Mouse (Mus musculus) CH12.LX (cell line): ENCODE results near the gene Nipal4.

Source experiments
- CHD2 ChIP-seq: IDR thresholded peaks from 2 replicates; pipeline ENCODE4 v1.6.1; 2011; ENCODE audit warnings: low read length, improper control_type of control experiment
- CTCF ChIP-seq, 2 experiments: IDR thresholded peaks in 1 of 2; conservative IDR thresholded peaks in 1 of 2; 2 replicates each; pipeline ENCODE4 v1.5.1; 2011 to 2012; ENCODE audit warnings: low read depth in 2 of 2, low read length in 2 of 2, improper control_type of control experiment in 1 of 2, inconsistent platforms in 1 of 2, mild to moderate bottlenecking in 1 of 2, moderate library complexity in 1 of 2
- GABPA ChIP-seq: IDR thresholded peaks from 2 replicates; pipeline ENCODE4 v1.6.1; 2012; ENCODE audit warnings: low read depth, low read length, improper control_type of control experiment, inconsistent platforms; ENCODE audit not compliant: insufficient replicate concordance
- POLR2A ChIP-seq: IDR thresholded peaks from 2 replicates; pipeline ENCODE4 v1.6.1; 2011; ENCODE audit warnings: low read depth, mild to moderate bottlenecking, improper control_type of control experiment, low read length
- POLR2AphosphoS2 ChIP-seq: IDR thresholded peaks from 2 replicates; pipeline ENCODE4 v1.6.1; 2011; ENCODE audit warnings: low read depth, low read length, improper control_type of control experiment
- SMC3 ChIP-seq: IDR thresholded peaks from 2 replicates; pipeline ENCODE4 v1.6.1; 2011; ENCODE audit warnings: low read depth, low read length, improper control_type of control experiment
- UBTF ChIP-seq: IDR thresholded peaks from 2 replicates; pipeline ENCODE4 v1.6.1; 2012; ENCODE audit warnings: low read depth, mild to moderate bottlenecking, inconsistent platforms, low read length, improper control_type of control experiment, moderate library complexity
- ZNF384 ChIP-seq: IDR thresholded peaks from 2 replicates; pipeline ENCODE4 v1.6.1; 2012; ENCODE audit warnings: low read depth, low read length, improper control_type of control experiment, inconsistent platforms

- TF ChIP-seq CTCF (conservative IDR thresholded peaks at IDR 0.05 in 1 of 2, IDR thresholded peaks at IDR 0.05 in 1 of 2; ENCODE audit: low read depth in 2 of 2, low read length in 2 of 2) (no peak), SMC3 (no peak), ZNF384 (no peak), POLR2A (no peak), POLR2AphosphoS2 (no peak), CHD2 (no peak), UBTF (no peak), GABPA (no peak)
Measured at GRCm38 (mm10) chr11:46185486-46185885, 19.2 kb upstream of the Nipal4 start.
